Mouse (Mus musculus) cerebellum, adult 2 months (tissue): ENCODE results near the gene Arhgap10.

Experiments
- CTCF ChIP-seq: fragments of 200-500 bp; IDR thresholded peaks from 2 replicates; pipeline ENCODE4 v1.5.1; 2011; ENCODE audit warnings: low read depth, mild to moderate bottlenecking, control low read depth, low read length, moderate library complexity, borderline replicate concordance; ENCODE audit not compliant: insufficient read depth
- POLR2A ChIP-seq: fragments of 200-500 bp; IDR thresholded peaks from 2 replicates; pipeline ENCODE4 v1.6.1; 2011; ENCODE audit warnings: low read length, control low read depth, borderline replicate concordance; ENCODE audit not compliant: insufficient read depth

GRCm38 (mm10) chr8:77496253-77496652 lies 21.5 kb downstream of the Arhgap10 start:
- TF ChIP-seq CTCF: no peak
- TF ChIP-seq POLR2A: no peak
